Mouse (Mus musculus) cortical plate, adult 2 months (tissue): ENCODE results near the gene Tmem25.

Experiments used
- CTCF ChIP-seq: fragments of 200-500 bp; IDR thresholded peaks from 2 replicates; pipeline ENCODE4 v1.5.1; 2011; ENCODE audit warnings: mild to moderate bottlenecking, control low read depth, low read length; ENCODE audit not compliant: insufficient read depth; ENCODE audit errors: extremely low read depth
- POLR2A ChIP-seq: fragments of 200-500 bp; IDR thresholded peaks from 2 replicates; pipeline ENCODE4 v1.6.1; 2011; ENCODE audit warnings: mild to moderate bottlenecking, low read length, control low read depth; ENCODE audit not compliant: insufficient read depth; ENCODE audit errors: extremely low read depth

- no peak for TF ChIP-seq CTCF
- no peak for TF ChIP-seq POLR2A
Measured at GRCm38 (mm10) chr9:44747341-44747740, 51.8 kb downstream of the Tmem25 start.
